Mouse (Mus musculus) spleen, adult 2 months (tissue): ENCODE results near the gene Olfr355. TPM values are rescaled to one million over a fixed set of nuclear protein-coding genes. Genes with fewer than 3 reads are reported as not detected.

ENCODE experiments used
- DNase-seq, 2 experiments: peaks; one replicate each; pipeline versions ENCODE4 v3.0.0 to v3.0.0-alpha.2; 2012 to 2021; ENCODE audit warnings: low spot score in 2 of 2, low read depth in 1 of 2
- H3K27ac ChIP-seq: fragments of 200-500 bp; 2 replicates; pipeline ENCODE4 v1.5.1; 2012; ENCODE audit warnings: low read length, inconsistent platforms; ENCODE audit not compliant: insufficient read depth
- H3K27me3 ChIP-seq: fragments of 200-500 bp; 2 replicates; pipeline ENCODE4 v1.6.1; 2012; ENCODE audit warnings: mild to moderate bottlenecking, moderate library complexity, low read length, inconsistent platforms; ENCODE audit not compliant: control insufficient read depth, insufficient read depth
- H3K36me3 ChIP-seq: fragments of 200-500 bp; 2 replicates; pipeline ENCODE4 v1.6.1; 2012; ENCODE audit warnings: mild to moderate bottlenecking, low read length, inconsistent platforms; ENCODE audit not compliant: control insufficient read depth, insufficient read depth
- H3K4me1 ChIP-seq: fragments of 200-500 bp; 2 replicates; pipeline ENCODE4 v1.6.1; 2011; ENCODE audit warnings: inconsistent platforms; ENCODE audit not compliant: control insufficient read depth, insufficient read depth, insufficient read length
- H3K4me3 ChIP-seq: fragments of 200-500 bp; 2 replicates; pipeline ENCODE4 v1.5.1; 2011; ENCODE audit warnings: mild to moderate bottlenecking, inconsistent platforms; ENCODE audit not compliant: insufficient read depth, insufficient read length; ENCODE audit errors: extremely low read depth
- CTCF ChIP-seq: fragments of 200-500 bp; IDR thresholded peaks from 2 replicates; pipeline ENCODE4 v1.5.1; 2011; ENCODE audit warnings: mild to moderate bottlenecking, inconsistent platforms; ENCODE audit not compliant: insufficient read depth, insufficient read length, insufficient replicate concordance; ENCODE audit errors: extremely low read depth
- POLR2A ChIP-seq: fragments of 200-500 bp; IDR thresholded peaks from 2 replicates; pipeline ENCODE4 v1.6.1; 2011; ENCODE audit warnings: low read depth, low read length, inconsistent platforms
- WGBS: fragments of 180-500 bp; shearing (Covaris S2); methylation state at CpG from one replicate; pipeline ENCODE4 v1.1.7; 2018; 5-methylcytosine and 5-hydroxymethylcytosine counted together
- polyA plus RNA-seq: library from polyadenylated mRNA; depleted of rRNA; stranded (reverse); fragments of >200 nt; gene quantifications from 2 replicates; pipeline ENCODE4 v1.2.3, GENCODE M21; 2012; rRNA removed

The Olfr355 gene
- polyA plus RNA-seq, result not detected in 2 replicates

GRCm38 (mm10) chr2:36928797-36929196 is at the start of gene Olfr355:
TSS of gene Olfr355 (minus strand) at chr2:36928897.
- H3K4me3 ChIP-seq, result no peak within 1 kb of the TSS
- no peaks in the 10 kb centered on the region for H3K27me3 ChIP-seq
- TF ChIP-seq CTCF, result no peak
- TF ChIP-seq POLR2A, result no peak
- H3K36me3 ChIP-seq, result no peaks in the 10 kb centered on the region
- no peaks in the 10 kb centered on the region for H3K4me1 ChIP-seq
- DNase-seq, result no peak
- H3K27ac ChIP-seq, result no peak within 1 kb of the TSS

GRCm38 (mm10) chr2:36936821-36937220 is 8.1 kb upstream of the Olfr355 start, which contains the start of gene Olfr356:
TSS of gene Olfr356 (plus strand) at chr2:36937121.
- WGBS, result 87% methylated on average over 2 of the region's 2 CpGs
- TF ChIP-seq CTCF (no peak), POLR2A (no peak)
- DNase-seq, result no peak
- no peak within 1 kb of the TSS for H3K27ac ChIP-seq
- H3K4me3 ChIP-seq, result no peak within 1 kb of the TSS
- H3K27me3 ChIP-seq, result no peaks in the 10 kb centered on the region
- no peaks in the 10 kb centered on the region for H3K36me3 ChIP-seq
- no peaks in the 10 kb centered on the region for H3K4me1 ChIP-seq

GRCm38 (mm10) chr2:36905380-36905779 is 23.3 kb downstream of the Olfr355 start, which contains the start of gene Olfr354:
TSS of gene Olfr354 (plus strand) at chr2:36905680.
- Histone ChIP-seq H3K27ac (no peak within 1 kb of the TSS), H3K36me3 (no peaks in the 10 kb centered on the region), H3K4me3 (no peak within 1 kb of the TSS), H3K27me3 (no peaks in the 10 kb centered on the region), H3K4me1 (no peaks in the 10 kb centered on the region)
- no peak for TF ChIP-seq POLR2A
- no peak for TF ChIP-seq CTCF
- no peak for DNase-seq

- no peak overlapping the region for H3K4me3 ChIP-seq
- H3K36me3 ChIP-seq, result no peaks in the 10 kb centered on the region
- no peaks in the 10 kb centered on the region for H3K4me1 ChIP-seq
- DNase-seq, result no peak
- no peak overlapping the region for H3K27ac ChIP-seq
- H3K27me3 ChIP-seq, result no peaks in the 10 kb centered on the region
- TF ChIP-seq CTCF (no peak), POLR2A (no peak)
These were observed 31.6 kb downstream of the Olfr355 start for GRCm38 (mm10) chr2:36897114-36897513.

- Histone ChIP-seq H3K4me1 (no peaks in the 10 kb centered on the region), H3K27ac (no peak within 1 kb of the TSS), H3K36me3 (no peaks in the 10 kb centered on the region), H3K27me3 (no peaks in the 10 kb centered on the region), H3K4me3 (no peak within 1 kb of the TSS)
- TF ChIP-seq POLR2A (no peak), CTCF (no peak)
- DNase-seq, result no peak
These were observed 35.9 kb downstream of the Olfr355 start, which contains the start of gene Olfr353 for GRCm38 (mm10) chr2:36892836-36893235. TSS of gene Olfr353 (minus strand) at chr2:36892936.

Other genes with a start within 250 kb of the Olfr355 start
- gene Olfr346, start 243.1 kb downstream of the Olfr355 start, polyA plus RNA-seq, result not detected in 2 replicates
- gene Olfr347, start 197.0 kb downstream of the Olfr355 start, polyA plus RNA-seq, result not detected in 2 replicates
- gene Olfr348, start 144.6 kb downstream of the Olfr355 start, polyA plus RNA-seq, result not detected in 2 replicates
- not detected in 2 replicates for gene Olfr50, start 138.4 kb downstream of the Olfr355 start, polyA plus RNA-seq
- gene Olfr3, start 111.9 kb downstream of the Olfr355 start, polyA plus RNA-seq, result not detected in 2 replicates
- gene Olfr350, start 82.6 kb downstream of the Olfr355 start, polyA plus RNA-seq, result not detected in 2 replicates
- not detected in 2 replicates for gene Olfr351, start 66.2 kb downstream of the Olfr355 start, polyA plus RNA-seq
- not detected in 2 replicates for gene Olfr352, start 60.4 kb downstream of the Olfr355 start, polyA plus RNA-seq
- gene Olfr353, start 36.0 kb downstream of the Olfr355 start, polyA plus RNA-seq, result not detected in 2 replicates
- not detected in 2 replicates for gene Olfr354, start 23.2 kb downstream of the Olfr355 start, polyA plus RNA-seq
- not detected in 2 replicates for gene Olfr356, start 8.2 kb upstream of the Olfr355 start, polyA plus RNA-seq
- not detected in 2 replicates for gene Olfr357, start 64.9 kb upstream of the Olfr355 start, polyA plus RNA-seq
- not detected in 2 replicates for gene Olfr358, start 80.4 kb upstream of the Olfr355 start, polyA plus RNA-seq
- gene Olfr360, start 136.8 kb upstream of the Olfr355 start, polyA plus RNA-seq, result not detected in 2 replicates
- not detected in 2 replicates for gene Olfr361, start 160.4 kb upstream of the Olfr355 start, polyA plus RNA-seq
- not detected in 2 replicates for gene Olfr362, start 189.0 kb upstream of the Olfr355 start, polyA plus RNA-seq
- not detected in 2 replicates for gene Olfr364-ps1, start 210.4 kb upstream of the Olfr355 start, polyA plus RNA-seq